Mouse (Mus musculus) cerebellum, postnatal 25 days (tissue): ENCODE measurements at regions not wholly inside any gene's neighbourhood (a gene's known extent, or its start where the extent isn't known, plus 50 kb on each side); places are given as distances from the start of the nearest gene placed in this dataset.
A peak's percentile ranks its signal among the peaks of the same experiment; 100 is the strongest.
"Not testable (repeated sequence)": the region's sequence is repeated elsewhere in the genome, so short reads cannot be mapped to it uniquely, and the experiment has no call there.

Experiments
- DNase-seq, 2 experiments: peaks; one replicate each; pipeline ENCODE4 v3.0.0; 2021; ENCODE audit warnings: mixed read lengths in 2 of 2

- DNase-seq = no peak
These were observed 207.3 kb upstream of the Htr1f start for GRCm38 (mm10) chr16:65312947-65313346.

GRCm38 (mm10) chr16:65315052-65315451 lies 205.3 kb upstream of the Pou1f1 start:
- no peak for DNase-seq

GRCm38 (mm10) chr16:65332412-65332811 lies 187.9 kb upstream of the Pou1f1 start:
- no peak for DNase-seq

GRCm38 (mm10) chr16:65339225-65339624 lies 181.1 kb upstream of the Pou1f1 start:
- DNase-seq = no peak

GRCm38 (mm10) chr16:65359881-65360280 lies 160.4 kb upstream of the Pou1f1 start:
- DNase-seq = no peak

GRCm38 (mm10) chr16:65369271-65369670 lies 151.0 kb upstream of the Pou1f1 start:
- no peak for DNase-seq

GRCm38 (mm10) chr16:65370939-65371338 lies 149.4 kb upstream of the Pou1f1 start:
- peak in 1 of 2 experiments; percentile 4 for DNase-seq

GRCm38 (mm10) chr16:65376553-65376952 lies 143.8 kb upstream of the Pou1f1 start:
- no peak for DNase-seq

- DNase-seq = no peak
These were observed 142.0 kb upstream of the Pou1f1 start for GRCm38 (mm10) chr16:65378276-65378675.

GRCm38 (mm10) chr16:65379939-65380338 lies 140.4 kb upstream of the Pou1f1 start:
- DNase-seq = no peak

GRCm38 (mm10) chr16:65403926-65404648 lies 116.2 kb upstream of the Pou1f1 start:
- no peak for DNase-seq

GRCm38 (mm10) chr16:65404816-65405215 lies 115.5 kb upstream of the Pou1f1 start:
- no peak for DNase-seq

- no peak for DNase-seq
These were observed 114.3 kb upstream of the Pou1f1 start for GRCm38 (mm10) chr16:65405824-65406556.

GRCm38 (mm10) chr16:65432046-65432445 lies 88.3 kb upstream of the Pou1f1 start:
- not testable (repeated sequence) for DNase-seq

GRCm38 (mm10) chr16:65436076-65436475 lies 84.2 kb upstream of the Pou1f1 start:
- DNase-seq = no peak

GRCm38 (mm10) chr16:65441954-65442353 lies 78.4 kb upstream of the Pou1f1 start:
- no peak for DNase-seq

GRCm38 (mm10) chr16:65448810-65449209 lies 71.5 kb upstream of the Pou1f1 start:
- no peak for DNase-seq

- DNase-seq = no peak
These were observed 69.6 kb upstream of the Pou1f1 start for GRCm38 (mm10) chr16:65450706-65451105.

GRCm38 (mm10) chr16:65451885-65452284 lies 68.4 kb upstream of the Pou1f1 start:
- no peak for DNase-seq

GRCm38 (mm10) chr16:65456948-65457347 lies 63.4 kb upstream of the Pou1f1 start:
- not testable (repeated sequence) for DNase-seq

GRCm38 (mm10) chr16:65458234-65458633 lies 62.1 kb upstream of the Pou1f1 start:
- DNase-seq = no peak

- no peak for DNase-seq
These were observed 50.6 kb upstream of the Pou1f1 start for GRCm38 (mm10) chr16:65469681-65470080.
